Mouse (Mus musculus) layer of hippocampus, adult 18-20 months (tissue): ENCODE measurements around the gene Trim41. TPM values are rescaled to one million over a fixed set of nuclear protein-coding genes. Genes with fewer than 3 reads are reported as not detected.

ENCODE experiments used
- total RNA-seq, 2 experiments: library from RNA; stranded (reverse); gene quantifications; 2 replicates each; pipeline ENCODE4 v1.2.3; 2021

Trim41 gene
- total RNA-seq, 2 experiments from 2014 or later, result 58.1 to 62.3 TPM

Other genes with a start within 250 kb of the Trim41 start
- 100 to 1,000 TPM; 237 to 246 TPM for gene Rack1, start 17.0 kb downstream of the Trim41 start, total RNA-seq
- gene Trim7, start 8.8 kb upstream of the Trim41 start, total RNA-seq, result 1 to 10 TPM; 1.9 to 2.4 TPM
- 1 to 10 TPM in 1 of 2 experiments, under 1 TPM in 1; 0.38 to 1.1 TPM for gene Gm12184, start 9.3 kb upstream of the Trim41 start, total RNA-seq
- 1 to 10 TPM; 5.6 to 5.8 TPM for gene Irgm1, start 54.3 kb upstream of the Trim41 start, total RNA-seq
- gene Gm5431, start 84.9 kb upstream of the Trim41 start, total RNA-seq, result under 1 TPM in 1 of 2 experiments, not detected in 1; 0.23 TPM
- 1 to 10 TPM in 1 of 2 experiments, under 1 TPM in 1; 0.84 to 1.7 TPM for gene Psme2b, start 128.8 kb upstream of the Trim41 start, total RNA-seq
- gene Olfr56, start 161.5 kb upstream of the Trim41 start, total RNA-seq, result not detected
- gene 9930111J21Rik1, start 162.0 kb upstream of the Trim41 start, total RNA-seq, result under 1 TPM; 0.96 to 0.99 TPM
- gene Gm12185, start 174.9 kb upstream of the Trim41 start, total RNA-seq, result under 1 TPM; 0.12 to 0.18 TPM
- 1 to 10 TPM in 1 of 2 experiments, under 1 TPM in 1; 0.22 to 1.1 TPM for gene Tgtp1, start 176.8 kb upstream of the Trim41 start, total RNA-seq
- gene 9930111J21Rik2, start 233.9 kb upstream of the Trim41 start, total RNA-seq, result 1 to 10 TPM; 1.1 to 1.4 TPM
- gene Tgtp2, start 246.9 kb upstream of the Trim41 start, total RNA-seq, result not detected